Mouse (Mus musculus) urinary bladder, adult 18-20 months (tissue): ENCODE data around the gene Inafm1.
A peak's percentile ranks its signal among the peaks of the same experiment; 100 is the strongest.
"Not testable (repeated sequence)": the region's sequence is repeated elsewhere in the genome, so short reads cannot be mapped to it uniquely, and the experiment has no call there.

ENCODE experiments used
- DNase-seq, 2 experiments: peaks; one replicate each; pipeline ENCODE4 v3.0.0; 2022; ENCODE audit warnings: low spot score in 2 of 2, mixed read lengths in 2 of 2

Inafm1 gene

DNA sequence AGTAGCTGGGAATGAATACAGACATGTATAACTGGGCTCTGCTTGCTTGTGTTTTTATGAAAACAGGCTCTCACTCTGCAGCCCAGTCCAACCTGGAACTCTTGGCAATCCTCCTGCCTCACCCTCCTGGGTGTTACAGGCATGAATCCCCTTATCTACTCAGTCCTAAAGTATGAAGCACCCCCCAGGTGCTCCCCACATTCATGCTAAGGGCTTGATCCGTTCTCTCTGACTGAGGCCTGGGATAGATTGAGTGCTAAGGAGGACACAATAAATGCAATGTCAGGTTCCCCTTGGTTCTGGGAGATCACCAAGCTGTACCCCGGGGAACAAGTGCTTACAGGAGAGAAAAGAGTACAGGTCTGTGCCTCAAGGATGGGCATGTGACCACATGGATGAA, 24.2 kb upstream of the Inafm1 start:
- DNase-seq: no peak

- DNase-seq: peak; percentile 75 to 84
These were observed 23.5 kb upstream of the Inafm1 start for GRCm38 (mm10) chr7:16296766-16297390.

GRCm38 (mm10) chr7:16296146-16296545, 22.7 kb upstream of the Inafm1 start:
- DNase-seq: no peak

DNA sequence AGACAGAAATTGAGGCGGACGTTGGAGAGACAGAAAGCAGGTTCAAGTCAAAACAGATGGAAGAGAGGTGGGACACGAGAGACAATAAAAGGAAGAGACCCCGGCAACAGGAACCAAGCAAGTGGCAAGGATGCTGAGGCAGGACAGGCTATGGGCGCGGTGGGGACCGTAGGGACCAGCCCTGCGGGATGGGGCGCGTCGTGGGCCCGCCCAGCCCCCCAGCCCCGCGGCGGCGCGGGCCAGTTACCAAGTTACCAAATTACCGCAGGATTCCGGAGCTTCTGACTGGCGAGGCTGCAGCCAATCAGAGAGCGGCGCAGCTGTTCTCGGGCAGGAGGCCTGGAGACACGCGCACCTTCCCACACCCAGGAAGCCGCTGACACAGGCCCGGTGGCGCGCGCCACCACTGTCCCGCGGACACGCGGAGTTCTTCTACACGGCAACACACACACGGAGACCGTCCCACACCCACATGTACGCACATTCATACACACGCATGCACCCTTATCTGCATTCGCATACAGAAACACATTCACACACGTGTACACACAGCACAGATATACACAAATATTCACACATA, 22.0 kb upstream of the Inafm1 start:
- peak; percentile 61 to 73 for DNase-seq

GRCm38 (mm10) chr7:16294837-16295236, 21.4 kb upstream of the Inafm1 start:
- DNase-seq: peak; percentile 91 to 92

- no peak for DNase-seq
These were observed 20.9 kb upstream of the Inafm1 start for GRCm38 (mm10) chr7:16294346-16294745.

- DNase-seq: no peak
These were observed 14.4 kb upstream of the Inafm1 start for GRCm38 (mm10) chr7:16287791-16288190.

DNA sequence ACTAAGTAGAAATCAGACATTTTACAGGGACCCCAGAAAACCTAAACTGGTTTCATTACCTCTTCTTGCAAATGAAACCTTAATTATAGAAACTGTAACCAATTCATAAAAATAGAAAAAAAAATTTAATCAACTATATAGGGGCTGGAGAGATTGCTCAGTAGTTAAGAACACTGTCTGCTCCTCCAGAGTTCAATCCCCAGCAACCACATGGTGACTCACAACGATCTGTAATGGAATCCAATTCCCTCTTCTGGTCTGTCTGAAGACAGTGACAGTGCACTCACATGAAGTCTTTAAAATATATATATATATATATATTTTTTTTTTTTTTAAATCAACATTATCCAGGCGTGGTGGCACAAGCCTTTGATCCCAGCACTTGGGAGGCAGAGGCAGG, 13.6 kb upstream of the Inafm1 start:
- DNase-seq: no peak

GRCm38 (mm10) chr7:16286026-16286961, 12.9 kb upstream of the Inafm1 start, which contains the start of gene Ccdc9:
Gene Ccdc9 (minus strand): TSS chr7:16286795.
- DNase-seq: peak; percentile 100

- peak; percentile 69 to 82 for DNase-seq
These were observed 12.1 kb upstream of the Inafm1 start for GRCm38 (mm10) chr7:16285450-16286025.

DNA sequence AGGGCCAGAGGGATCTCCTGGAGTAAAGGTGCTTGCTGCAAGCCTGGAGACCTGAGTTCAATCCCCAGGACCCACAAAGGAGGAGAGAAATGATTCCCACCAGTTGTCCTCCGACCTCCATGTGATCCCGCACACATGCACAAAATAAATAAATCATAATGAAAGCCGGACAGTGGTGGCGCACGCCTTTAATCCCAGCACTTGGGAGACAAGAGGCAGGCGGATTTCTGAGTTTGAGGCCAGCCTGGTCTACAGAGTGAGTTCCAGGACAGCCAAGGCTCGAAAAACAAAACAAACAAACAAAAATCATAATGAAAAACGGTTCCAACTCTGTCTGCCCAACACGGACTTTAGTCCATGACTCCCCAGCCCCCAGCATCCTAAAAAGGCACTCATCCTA, 11.5 kb upstream of the Inafm1 start:
- DNase-seq: no peak

DNA sequence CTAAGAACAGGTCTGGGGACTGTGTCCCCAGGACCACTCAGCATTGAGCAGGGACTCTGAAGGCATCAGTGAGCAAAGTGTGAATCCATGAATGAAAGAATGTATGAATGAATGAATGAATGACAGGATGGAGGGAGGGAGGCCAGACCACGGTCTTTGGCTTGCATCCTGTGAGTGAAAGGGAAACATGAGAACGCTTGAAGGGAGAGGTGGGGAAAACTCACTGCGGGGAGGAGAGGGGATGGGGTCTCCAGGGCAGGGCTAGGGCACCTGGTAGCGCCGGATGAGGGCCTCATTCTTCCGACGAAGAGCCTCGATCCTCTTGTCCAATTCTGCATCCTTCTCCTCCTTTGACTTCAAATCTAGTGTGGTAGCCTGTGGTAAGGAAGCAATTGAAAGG, 10.6 kb upstream of the Inafm1 start:
- no peak for DNase-seq

GRCm38 (mm10) chr7:16282334-16282733, 8.9 kb upstream of the Inafm1 start:
- DNase-seq: no peak

- DNase-seq: no peak
These were observed 7.3 kb upstream of the Inafm1 start for GRCm38 (mm10) chr7:16280721-16281120.

DNA sequence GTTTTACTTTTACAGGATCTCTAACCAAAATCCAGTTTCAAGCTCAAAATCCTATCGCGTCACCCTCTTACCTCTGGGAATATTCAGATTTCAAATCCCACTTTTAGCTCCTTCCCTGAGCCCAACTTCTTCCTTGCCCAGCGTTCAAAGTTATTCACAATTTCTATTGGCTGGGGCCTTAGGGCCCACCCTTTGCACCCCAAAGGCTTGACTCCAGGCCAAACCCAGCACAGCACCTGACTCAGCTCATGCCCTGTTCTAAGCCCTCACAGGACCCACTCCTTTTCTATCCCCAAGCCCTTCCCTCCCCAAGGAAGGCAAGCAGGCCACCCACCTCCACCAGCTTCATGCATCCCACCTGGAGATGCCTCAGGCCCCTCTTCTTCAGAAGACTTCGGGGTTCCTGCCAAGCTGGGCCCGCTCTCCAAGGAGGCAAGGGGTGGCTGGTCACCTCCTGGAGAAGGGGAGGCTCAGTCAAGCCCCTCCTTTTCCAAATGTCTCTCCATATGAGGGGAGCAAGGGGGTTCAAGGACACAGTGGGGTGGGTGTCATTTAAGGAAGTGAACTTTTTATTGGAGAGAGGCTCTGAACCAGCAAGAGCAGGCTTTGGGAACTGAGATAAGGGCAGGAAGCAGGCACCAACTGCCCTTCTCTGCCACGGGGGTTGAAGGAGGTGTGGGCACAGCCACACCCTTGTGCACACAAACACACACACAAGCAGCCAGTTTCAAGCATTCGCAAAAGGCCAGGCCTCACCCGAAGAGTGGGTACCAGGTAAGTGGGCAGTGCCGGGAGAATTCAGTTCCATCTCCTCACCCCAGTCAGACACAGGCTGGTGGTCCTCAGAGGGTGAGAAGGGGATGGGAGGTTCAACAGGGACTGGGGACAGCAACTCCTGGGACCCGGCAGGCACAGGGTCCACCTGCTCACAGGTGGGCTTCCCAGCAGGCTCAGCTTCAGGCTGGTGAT, 1.8 kb upstream of the Inafm1 start:
- DNase-seq: no peak

GRCm38 (mm10) chr7:16273766-16274140, 336 bp upstream of the Inafm1 start:
- peak; percentile 42 to 63 for DNase-seq

DNA sequence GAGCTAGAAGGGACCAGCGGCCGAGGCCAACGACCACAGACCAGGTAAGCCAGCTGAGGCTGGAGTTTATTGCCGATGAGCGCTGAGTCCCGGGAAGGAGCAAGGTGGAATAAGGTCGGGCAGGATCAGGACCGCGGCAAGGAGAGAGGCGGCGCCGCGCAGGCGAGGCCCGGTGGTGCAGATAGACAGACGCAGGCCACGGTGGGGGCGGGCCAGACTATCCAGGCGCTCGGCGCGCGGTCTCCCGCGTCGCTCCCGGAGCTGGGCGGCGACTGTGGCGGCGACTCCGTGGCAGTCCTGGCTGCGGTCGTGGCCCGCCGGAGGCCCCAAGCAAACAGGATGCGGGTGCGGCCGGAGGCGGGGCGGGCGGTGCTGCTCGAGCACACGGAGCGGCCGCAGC, 736 bp downstream of the Inafm1 start:
- DNase-seq: peak; percentile 50 to 55

DNA sequence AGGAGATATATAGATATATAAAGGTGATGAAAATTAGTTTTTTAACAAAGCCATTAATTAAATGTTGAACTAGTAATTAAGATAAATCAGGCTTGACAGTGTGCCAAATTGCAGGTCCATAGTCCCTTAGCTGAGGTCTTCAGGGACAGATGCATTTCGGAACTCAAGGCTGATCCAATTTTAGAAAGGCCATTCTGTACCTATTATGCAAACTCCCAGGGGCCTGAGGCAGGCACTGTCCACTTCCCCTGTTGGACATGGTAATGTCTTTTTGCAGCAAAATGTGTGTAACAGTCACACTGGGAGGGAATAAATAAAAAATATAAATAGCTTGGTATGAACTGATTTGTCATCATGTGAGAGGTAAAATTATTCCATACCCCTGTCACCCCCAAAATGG, 2.3 kb downstream of the Inafm1 start:
- DNase-seq: no peak

DNA sequence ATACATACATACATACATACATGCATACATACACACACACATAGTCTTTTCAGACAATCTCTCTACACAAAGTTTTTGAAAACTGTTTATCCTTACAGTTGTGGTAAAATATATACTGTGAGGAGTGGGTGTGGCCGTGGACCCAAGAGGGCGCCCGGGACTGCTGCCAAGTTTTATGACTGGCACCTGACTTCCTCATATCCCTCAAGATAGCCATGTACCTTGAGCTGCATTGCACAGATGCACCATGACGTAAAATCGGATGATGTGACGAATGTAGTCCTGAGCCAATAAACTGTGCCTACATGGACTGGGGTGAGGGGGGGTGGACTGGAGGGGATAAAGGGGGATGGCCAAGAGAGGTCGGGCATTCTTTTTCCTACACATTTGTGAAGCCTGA, 6.8 kb downstream of the Inafm1 start:
- not testable (repeated sequence) for DNase-seq

DNA sequence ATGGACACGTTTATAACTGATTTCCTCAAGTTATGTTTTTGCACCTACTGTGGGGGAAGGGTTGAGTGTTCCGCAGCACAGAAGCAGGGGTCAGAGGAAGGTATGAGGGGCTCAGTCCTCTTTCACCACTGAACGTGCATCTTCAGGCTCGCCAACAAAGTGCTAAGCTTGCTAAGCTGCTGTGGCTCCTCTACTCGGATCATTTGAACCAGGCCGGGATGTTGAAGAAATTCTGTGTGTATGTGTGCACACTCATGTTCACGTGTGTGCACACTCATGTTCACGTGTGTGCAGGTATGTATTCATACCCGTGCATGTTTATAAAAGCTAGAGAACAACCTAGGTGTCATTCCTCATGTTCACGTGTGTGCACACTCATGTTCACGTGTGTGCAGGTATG, 7.6 kb downstream of the Inafm1 start:
- DNase-seq: no peak

GRCm38 (mm10) chr7:16263843-16264242, 9.6 kb downstream of the Inafm1 start:
- DNase-seq: no peak
